Mouse (Mus musculus): ENCODE data around the gene Irs3. TPM values are rescaled to one million over a fixed set of nuclear protein-coding genes. Genes with fewer than 3 reads are reported as not detected.
A peak's percentile ranks its signal among the peaks of the same experiment; 100 is the strongest.

Irs3 gene
- polyA plus RNA-seq, 1 experiment: 0.35 TPM

DNA sequence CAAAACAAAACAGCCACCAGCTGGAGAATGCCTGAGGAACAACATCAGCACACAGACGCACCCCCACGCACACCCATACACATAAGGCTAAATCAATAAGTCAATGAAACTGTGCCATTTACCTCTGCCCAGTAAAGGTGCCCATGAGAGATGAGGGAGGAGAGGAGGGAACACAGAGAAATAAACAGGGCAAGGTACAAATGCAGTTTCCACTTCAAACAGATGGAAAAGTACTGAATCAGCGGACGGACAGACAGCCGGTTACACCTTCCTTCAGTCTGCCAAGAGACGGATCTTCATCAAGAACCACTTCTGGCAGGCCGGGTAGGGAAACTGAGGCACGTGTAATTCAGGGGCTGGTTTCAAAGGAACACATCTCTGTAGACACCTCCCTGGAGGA, 29.3 kb upstream of the Irs3 start:
- H3K4me1 ChIP-seq (ENCODE audit: control insufficient read depth, insufficient read depth, insufficient read length, low read length): peaks cover 33% of the 10 kb centered on the region
- TF ChIP-seq POLR2A (IDR thresholded peaks at IDR 0.05; ENCODE audit: low read depth, low read length) (no peak), CTCF (IDR thresholded peaks at IDR 0.05; ENCODE audit: extremely low read depth, insufficient read length, insufficient replicate concordance, low read depth, low read length) (no peak)
- no peak overlapping the region for H3K4me3 ChIP-seq (ENCODE audit: low read depth, low read length)
- 34% methylated on average over 8 of the region's 8 CpGs for WGBS
- peak overlapping the region; percentile 61; the same call in 1 of the 2 replicates for H3K27ac ChIP-seq (ENCODE audit: insufficient read depth, low read depth, low read length)
- no peaks in the 10 kb centered on the region for H3K36me3 ChIP-seq (ENCODE audit: control insufficient read depth, insufficient read depth, low read length)
- no peaks in the 10 kb centered on the region for H3K27me3 ChIP-seq (ENCODE audit: control insufficient read depth, insufficient read depth, low read length)

GRCm38 (mm10) chr5:137673015-137673414, 27.5 kb upstream of the Irs3 start:
- Histone ChIP-seq H3K36me3 (ENCODE audit: control insufficient read depth, insufficient read depth, low read length) (no peaks in the 10 kb centered on the region), H3K27ac (ENCODE audit: insufficient read depth, low read depth, low read length) (peak overlapping the region; percentile 92), H3K4me3 (ENCODE audit: low read depth, low read length) (no peak overlapping the region), H3K27me3 (ENCODE audit: control insufficient read depth, insufficient read depth, low read length) (no peaks in the 10 kb centered on the region), H3K4me1 (ENCODE audit: control insufficient read depth, insufficient read depth, insufficient read length, low read length) (peaks cover 33% of the 10 kb centered on the region; the same call in 1 of the 2 replicates)
- TF ChIP-seq POLR2A (IDR thresholded peaks at IDR 0.05; ENCODE audit: low read depth, low read length): no peak
- no peak for TF ChIP-seq CTCF (IDR thresholded peaks at IDR 0.05; ENCODE audit: extremely low read depth, insufficient read length, insufficient replicate concordance, low read depth, low read length)
- 32% methylated on average over 6 of the region's 6 CpGs for WGBS

DNA sequence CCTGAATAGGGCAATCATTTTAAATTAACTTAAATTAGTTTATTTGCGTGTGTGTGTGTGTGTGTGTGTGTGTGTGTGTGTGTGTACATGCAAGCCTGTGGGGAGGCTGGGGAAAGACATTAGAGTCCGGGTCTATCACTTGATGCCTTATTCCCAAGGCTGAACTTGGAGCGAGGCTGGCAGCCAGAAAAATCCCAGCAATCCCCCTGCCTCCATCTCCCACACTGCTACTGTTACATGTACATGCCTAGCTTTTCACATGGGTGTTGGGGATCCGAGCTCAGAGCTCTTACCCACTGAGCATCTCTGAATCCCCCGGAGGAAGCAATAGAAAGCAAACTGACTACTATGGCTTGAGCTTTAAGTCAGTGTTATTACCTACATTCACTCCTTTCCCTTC, 26.8 kb upstream of the Irs3 start:
- 67% methylated on average over 5 of the region's 5 CpGs for WGBS

GRCm38 (mm10) chr5:137671443-137672240, 26.1 kb upstream of the Irs3 start:
- Histone ChIP-seq H3K36me3 (ENCODE audit: control insufficient read depth, insufficient read depth, low read length) (peaks cover 6% of the 10 kb centered on the region; the same call in 1 of the 2 replicates), H3K27me3 (ENCODE audit: control insufficient read depth, insufficient read depth, low read length) (no peaks in the 10 kb centered on the region), H3K4me3 (ENCODE audit: low read depth, low read length) (0 out of 2 replicates have a peak overlapping the region, but pooled peaks have one; percentile 10), H3K4me1 (ENCODE audit: control insufficient read depth, insufficient read depth, insufficient read length, low read length) (peaks cover 33% of the 10 kb centered on the region; the same call in 1 of the 2 replicates), H3K27ac (ENCODE audit: insufficient read depth, low read depth, low read length) (peak overlapping the region; percentile 92)
- WGBS: under 1% methylated on average over 9 of the region's 9 CpGs
- TF ChIP-seq POLR2A (IDR thresholded peaks at IDR 0.05; ENCODE audit: low read depth, low read length) (no peak), CTCF (IDR thresholded peaks at IDR 0.05; ENCODE audit: extremely low read depth, insufficient read length, insufficient replicate concordance, low read depth, low read length) (no peak)

More for the DNA sequence above, 26.8 kb upstream of the Irs3 start:
- H3K27ac ChIP-seq (ENCODE audit: insufficient read depth, low read depth, low read length): peak overlapping the region; percentile 92
- H3K36me3 ChIP-seq (ENCODE audit: control insufficient read depth, insufficient read depth, low read length): 0 out of 2 replicates have a peak, but pooled peaks cover 2% of the 10 kb centered on the region
- TF ChIP-seq POLR2A (IDR thresholded peaks at IDR 0.05; ENCODE audit: low read depth, low read length) (no peak), CTCF (IDR thresholded peaks at IDR 0.05; ENCODE audit: extremely low read depth, insufficient read length, insufficient replicate concordance, low read depth, low read length) (no peak)
- no peak overlapping the region for H3K4me3 ChIP-seq (ENCODE audit: low read depth, low read length)
- H3K4me1 ChIP-seq (ENCODE audit: control insufficient read depth, insufficient read depth, insufficient read length, low read length): peaks cover 33% of the 10 kb centered on the region; the same call in 1 of the 2 replicates
- H3K27me3 ChIP-seq (ENCODE audit: control insufficient read depth, insufficient read depth, low read length): no peaks in the 10 kb centered on the region

DNA sequence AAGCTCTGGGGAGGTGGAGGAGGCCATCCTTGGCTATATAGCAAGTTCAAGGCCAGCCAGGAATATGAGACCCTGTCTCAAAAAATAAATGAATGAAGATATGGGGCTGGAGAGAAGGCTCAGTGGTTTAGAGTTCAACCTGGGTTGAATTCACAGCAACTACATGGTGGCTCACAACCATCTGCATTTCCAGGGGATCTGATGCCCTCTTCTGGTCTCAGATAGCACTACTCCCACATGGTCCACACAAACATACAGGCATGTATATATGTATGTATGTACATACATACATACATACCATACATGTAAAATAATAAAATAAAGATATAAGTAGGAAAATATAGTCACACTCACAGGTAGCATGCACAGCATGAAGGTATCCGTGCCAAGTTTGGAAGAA, 24.7 kb upstream of the Irs3 start:
- Histone ChIP-seq H3K4me3 (ENCODE audit: low read depth, low read length) (no peak overlapping the region), H3K27ac (ENCODE audit: insufficient read depth, low read depth, low read length) (0 out of 2 replicates have a peak overlapping the region, but pooled peaks have one; percentile 92), H3K36me3 (ENCODE audit: control insufficient read depth, insufficient read depth, low read length) (peaks cover 13% of the 10 kb centered on the region), H3K27me3 (ENCODE audit: control insufficient read depth, insufficient read depth, low read length) (no peaks in the 10 kb centered on the region), H3K4me1 (ENCODE audit: control insufficient read depth, insufficient read depth, insufficient read length, low read length) (peaks cover 30% of the 10 kb centered on the region; the same call in 1 of the 2 replicates)
- WGBS: 90% methylated on average over 1 of the region's 1 CpGs
- TF ChIP-seq CTCF (IDR thresholded peaks at IDR 0.05; ENCODE audit: extremely low read depth, insufficient read length, insufficient replicate concordance, low read depth, low read length) (no peak), POLR2A (IDR thresholded peaks at IDR 0.05; ENCODE audit: low read depth, low read length) (no peak)

DNA sequence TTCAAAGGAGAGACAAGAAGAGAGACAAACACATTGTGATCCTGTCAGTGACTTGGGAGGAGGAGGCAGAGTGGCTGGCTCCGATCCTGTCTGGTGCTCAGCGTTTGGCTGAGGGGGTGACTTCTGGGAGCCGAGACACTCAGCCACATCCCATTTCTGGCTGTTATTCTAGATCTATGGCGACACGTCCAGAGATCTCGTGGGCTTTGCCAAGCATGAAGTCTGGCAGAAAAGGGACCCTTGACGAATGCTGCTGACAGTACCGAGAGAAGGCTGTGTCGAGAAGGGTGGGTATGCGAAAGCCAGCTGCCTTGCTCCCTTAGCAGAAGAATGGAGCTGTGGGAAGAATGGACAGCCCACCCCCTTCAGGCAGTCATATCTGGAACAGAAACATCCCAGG, 23.5 kb upstream of the Irs3 start:
- TF ChIP-seq POLR2A (IDR thresholded peaks at IDR 0.05; ENCODE audit: low read depth, low read length): no peak
- TF ChIP-seq CTCF (IDR thresholded peaks at IDR 0.05; ENCODE audit: extremely low read depth, insufficient read length, insufficient replicate concordance, low read depth, low read length): no peak
- Histone ChIP-seq H3K4me3 (ENCODE audit: low read depth, low read length) (no peak overlapping the region), H3K36me3 (ENCODE audit: control insufficient read depth, insufficient read depth, low read length) (peaks cover 14% of the 10 kb centered on the region), H3K4me1 (ENCODE audit: control insufficient read depth, insufficient read depth, insufficient read length, low read length) (peaks cover 22% of the 10 kb centered on the region; the same call in 1 of the 2 replicates), H3K27ac (ENCODE audit: insufficient read depth, low read depth, low read length) (no peak overlapping the region), H3K27me3 (ENCODE audit: control insufficient read depth, insufficient read depth, low read length) (no peaks in the 10 kb centered on the region)
- 91% methylated on average over 10 of the region's 10 CpGs for whole genome bisulfite sequencing

DNA sequence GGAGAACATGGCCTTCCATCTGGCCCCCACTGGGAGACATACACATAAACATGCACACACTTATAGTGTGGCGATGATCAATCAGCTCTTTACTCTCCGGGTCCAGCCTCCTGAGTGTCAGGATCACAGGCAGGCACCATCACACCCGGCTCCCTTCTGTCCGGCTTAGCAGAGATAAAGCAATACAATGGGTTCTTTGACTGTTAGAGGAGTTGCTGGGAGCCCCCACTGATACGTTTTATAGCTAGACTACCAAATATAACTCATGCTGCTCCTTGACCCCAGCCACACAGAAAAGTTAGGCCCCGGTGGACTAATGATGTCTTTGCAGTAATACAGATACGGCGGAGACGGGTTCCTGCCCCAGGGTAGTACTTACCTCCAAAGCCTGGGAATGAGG, 17.5 kb upstream of the Irs3 start:
- H3K27me3 ChIP-seq (ENCODE audit: control insufficient read depth, insufficient read depth, low read length): no peaks in the 10 kb centered on the region
- H3K4me1 ChIP-seq (ENCODE audit: control insufficient read depth, insufficient read depth, insufficient read length, low read length): no peaks in the 10 kb centered on the region
- H3K36me3 ChIP-seq (ENCODE audit: control insufficient read depth, insufficient read depth, low read length): peaks cover 31% of the 10 kb centered on the region
- TF ChIP-seq POLR2A (IDR thresholded peaks at IDR 0.05; ENCODE audit: low read depth, low read length): no peak
- TF ChIP-seq CTCF (IDR thresholded peaks at IDR 0.05; ENCODE audit: extremely low read depth, insufficient read length, insufficient replicate concordance, low read depth, low read length): no peak
- no peak overlapping the region for H3K4me3 ChIP-seq (ENCODE audit: low read depth, low read length)
- 56% methylated on average over 9 of the region's 9 CpGs for WGBS
- H3K27ac ChIP-seq (ENCODE audit: insufficient read depth, low read depth, low read length): no peak overlapping the region

Data from small intestine, adult 2 months (tissue).